Mouse (Mus musculus) bone marrow, adult 2 months (tissue): ENCODE measurements at regions not wholly inside any gene's neighbourhood (a gene's known extent, or its start where the extent isn't known, plus 50 kb on each side); places are given as distances from the start of the nearest gene placed in this dataset.

Source experiments
- CTCF ChIP-seq: fragments of 200-500 bp; IDR thresholded peaks from 2 replicates; pipeline ENCODE4 v1.5.1; 2011; ENCODE audit warnings: low read length, control low read depth; ENCODE audit not compliant: control insufficient read depth, insufficient read depth
- POLR2A ChIP-seq: fragments of 200-500 bp; IDR thresholded peaks from 2 replicates; pipeline ENCODE4 v1.6.1; 2011; ENCODE audit warnings: low read depth, mild to moderate bottlenecking, control low read depth, low read length, borderline replicate concordance; ENCODE audit not compliant: control insufficient read depth

DNA sequence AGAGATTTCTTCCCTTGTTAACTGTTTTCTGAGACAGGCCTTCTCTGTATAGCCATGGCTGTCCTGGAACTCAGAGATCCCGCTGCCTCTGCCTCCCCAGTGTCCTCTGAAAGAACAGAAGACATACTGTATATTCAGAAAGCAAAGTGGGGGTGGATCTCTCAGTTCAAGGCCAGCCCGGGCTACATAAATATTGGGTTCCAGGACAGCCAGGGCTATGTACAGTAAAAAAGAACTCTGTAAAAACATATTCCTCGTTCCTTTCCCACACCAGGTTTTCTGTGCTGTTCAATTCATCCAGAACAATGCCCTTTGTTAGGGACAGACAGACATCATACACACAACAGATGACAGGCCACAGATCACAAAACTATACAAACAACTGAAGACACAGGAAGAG is 54.3 kb upstream of the Ddx3x start:
- TF ChIP-seq POLR2A (no peak), CTCF (no peak)
